Mouse (Mus musculus) E14TG2a.4 (cell line): ENCODE measurements at regions not wholly inside any gene's neighbourhood (a gene's known extent, or its start where the extent isn't known, plus 50 kb on each side); places are given as distances from the start of the nearest gene placed in this dataset.

Experiments
- H3K27me3 ChIP-seq: 2 replicates; pipeline ENCODE4 v1.6.1; 2014; ENCODE audit warnings: low read length, control low read depth; ENCODE audit not compliant: insufficient read depth
- H3K36me3 ChIP-seq: 2 replicates; pipeline ENCODE4 v1.6.1; 2014; ENCODE audit warnings: low read length, control low read depth; ENCODE audit not compliant: insufficient read depth
- H3K4me1 ChIP-seq: replicated peaks from 2 replicates; pipeline ENCODE4 v1.6.1; 2014; ENCODE audit warnings: low read depth, low read length, control low read depth
- H3K4me3 ChIP-seq: replicated peaks from 2 replicates; pipeline ENCODE4 v1.5.1; 2014; ENCODE audit warnings: mild to moderate bottlenecking, low read length
- H3K9me3 ChIP-seq: 2 replicates; pipeline ENCODE4 v1.6.1; 2014; ENCODE audit warnings: low read length, control low read depth
- CTCF ChIP-seq: conservative IDR thresholded peaks from 2 replicates; pipeline ENCODE4 v1.5.1; 2014; ENCODE audit warnings: low read length
- NANOG ChIP-seq: IDR thresholded peaks from 2 replicates; pipeline ENCODE4 v1.6.1; 2014; ENCODE audit warnings: borderline replicate concordance, low read length, mixed read lengths
- POU5F1 ChIP-seq: IDR thresholded peaks from 2 replicates; pipeline ENCODE4 v1.6.1; 2014; ENCODE audit warnings: low read length, borderline replicate concordance

DNA sequence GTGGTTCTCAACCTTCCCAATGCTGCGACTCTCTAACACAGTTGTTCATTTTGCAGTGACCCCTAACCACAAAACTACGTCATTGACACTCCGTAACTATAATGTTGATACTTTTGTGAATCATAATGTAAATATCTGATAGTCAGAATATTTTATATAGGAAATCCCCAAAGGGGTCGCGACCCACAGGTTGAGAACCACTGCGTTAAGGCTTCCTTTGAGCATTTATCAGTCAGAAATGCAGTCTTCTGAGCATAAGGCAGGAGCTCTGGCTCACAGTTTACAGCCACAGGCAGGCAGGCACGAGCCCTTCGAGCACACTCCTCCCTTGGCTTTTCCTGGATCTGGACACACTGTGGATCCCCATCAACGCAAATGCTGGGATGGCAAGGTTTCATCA, 57.0 kb downstream of the Nxnl2 start:
- peaks cover 3% of the 10 kb centered on the region; the same call in 1 of the 2 replicates for H3K27me3 ChIP-seq
- H3K4me3 ChIP-seq, result no peak overlapping the region
- no peaks in the 10 kb centered on the region for H3K9me3 ChIP-seq
- TF ChIP-seq POU5F1 (no peak), CTCF (no peak), NANOG (no peak)
- H3K4me1 ChIP-seq, result peaks cover 14% of the 10 kb centered on the region
- no peaks in the 10 kb centered on the region for H3K36me3 ChIP-seq

DNA sequence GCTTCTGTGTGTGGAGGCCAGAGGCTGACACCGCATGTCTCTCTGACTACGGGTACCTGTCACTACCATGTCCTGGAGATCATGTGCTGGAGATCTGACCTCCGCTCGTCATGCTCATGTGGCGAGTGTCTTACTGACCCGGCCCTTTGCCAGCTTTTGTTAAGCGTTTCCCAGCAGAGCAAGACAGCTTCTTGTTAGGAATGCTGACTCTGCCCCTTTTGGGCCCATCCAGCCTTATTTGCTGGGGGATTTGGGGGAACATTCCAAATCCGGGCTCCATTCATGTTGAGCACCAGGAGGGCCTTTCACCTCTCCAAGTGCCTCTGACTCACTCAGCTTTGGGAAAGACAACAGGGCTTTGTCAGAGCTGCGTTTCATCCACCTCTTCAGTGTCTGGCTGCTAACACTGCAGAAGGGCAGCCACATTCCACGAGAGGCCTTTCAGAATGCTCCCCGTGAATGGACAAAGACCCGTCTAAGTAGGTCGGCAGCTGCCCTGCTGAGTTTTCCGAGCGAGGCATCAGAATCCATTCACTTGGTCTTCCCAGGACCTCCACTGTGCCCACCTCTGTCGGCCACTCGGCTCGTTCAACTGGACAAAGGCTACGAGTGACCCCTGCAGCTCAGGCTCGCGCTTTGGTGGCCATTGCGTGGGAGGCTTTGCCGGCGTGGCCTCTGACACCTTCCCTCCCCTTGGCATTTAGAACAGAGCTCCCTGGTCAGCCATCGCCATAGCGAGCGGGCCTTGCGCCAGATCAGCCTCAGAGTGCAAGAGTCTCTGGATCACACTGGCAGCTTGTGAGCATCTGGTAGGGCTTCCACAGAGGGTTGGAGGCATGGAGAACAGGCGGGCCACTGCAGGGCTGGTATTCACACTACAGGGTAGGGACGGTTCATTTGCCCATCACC, 58.3 kb downstream of the Nxnl2 start:
- Histone ChIP-seq H3K9me3 (no peaks in the 10 kb centered on the region), H3K4me1 (peaks cover 14% of the 10 kb centered on the region), H3K4me3 (no peak overlapping the region; the same call in 1 of the 2 replicates), H3K36me3 (no peaks in the 10 kb centered on the region), H3K27me3 (peaks cover 3% of the 10 kb centered on the region; the same call in 1 of the 2 replicates)
- no peak for TF ChIP-seq NANOG
- TF ChIP-seq POU5F1, result no peak

DNA sequence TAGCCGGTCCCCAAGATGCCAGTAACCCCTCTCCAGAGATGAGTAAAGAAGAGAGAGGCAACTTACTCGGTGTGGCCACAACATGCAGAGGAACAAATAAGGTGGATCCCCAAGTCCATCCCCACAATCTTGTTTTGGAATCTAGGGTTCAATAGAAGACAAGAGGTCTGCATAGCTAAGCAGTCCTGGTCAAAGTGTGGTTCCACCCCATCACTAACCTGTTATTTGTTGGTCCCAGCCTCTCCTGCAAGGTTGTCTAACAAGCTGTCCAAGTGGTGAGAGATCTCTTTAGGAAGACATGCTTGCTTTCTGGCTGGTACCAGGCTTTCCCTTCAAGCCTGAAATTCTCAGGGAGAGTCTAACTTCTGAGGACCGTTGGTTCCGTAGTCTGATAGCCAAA, 59.0 kb downstream of the Nxnl2 start:
- Histone ChIP-seq H3K36me3 (no peaks in the 10 kb centered on the region), H3K27me3 (peaks cover 3% of the 10 kb centered on the region; the same call in 1 of the 2 replicates), H3K4me1 (peaks cover 14% of the 10 kb centered on the region), H3K9me3 (no peaks in the 10 kb centered on the region), H3K4me3 (no peak overlapping the region)
- TF ChIP-seq CTCF (no peak), NANOG (no peak), POU5F1 (no peak)

DNA sequence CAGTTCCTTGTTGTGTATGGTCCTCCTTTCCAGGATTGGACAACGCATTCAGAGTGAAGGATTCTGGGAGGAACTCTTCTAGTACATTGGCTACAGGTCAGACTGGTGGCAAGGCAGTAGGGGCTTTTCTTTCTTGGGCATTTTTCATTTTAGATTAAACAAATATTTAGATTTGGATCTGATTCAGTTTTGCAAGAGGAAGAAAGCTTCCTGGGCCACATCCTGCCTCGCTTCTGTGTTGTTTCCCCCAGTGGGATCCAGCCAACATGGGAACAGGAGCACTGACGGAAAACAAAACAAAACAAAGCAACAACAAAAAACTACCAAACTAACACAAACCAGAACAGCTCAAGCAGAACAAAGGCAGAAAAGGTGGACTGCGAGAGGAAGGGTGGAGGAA, 60.8 kb downstream of the Nxnl2 start:
- H3K4me1 ChIP-seq, result peaks cover 14% of the 10 kb centered on the region
- H3K27me3 ChIP-seq, result peaks cover 3% of the 10 kb centered on the region; the same call in 1 of the 2 replicates
- TF ChIP-seq NANOG (no peak), CTCF (no peak), POU5F1 (no peak)
- H3K9me3 ChIP-seq, result no peaks in the 10 kb centered on the region
- H3K4me3 ChIP-seq, result no peak overlapping the region
- no peaks in the 10 kb centered on the region for H3K36me3 ChIP-seq

DNA sequence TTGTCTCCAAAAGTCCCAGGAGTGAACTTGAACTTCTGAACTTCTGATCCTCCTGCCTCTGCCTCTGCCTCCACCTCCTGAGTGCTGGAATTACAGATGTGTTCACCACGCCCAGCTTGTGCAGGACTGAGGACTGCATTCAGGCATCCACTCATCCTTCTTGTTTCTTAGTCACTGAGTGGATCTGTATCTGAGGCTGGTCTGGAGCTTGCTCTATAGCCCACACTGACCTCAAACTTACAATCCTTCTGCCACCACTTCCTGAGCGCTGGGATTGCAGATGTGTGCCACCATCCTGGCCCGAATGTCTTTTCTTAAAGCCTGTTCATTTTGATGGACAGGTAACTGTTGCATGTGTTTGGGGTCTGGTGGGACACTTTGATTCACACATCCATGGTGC, 76.6 kb downstream of the Nxnl2 start:
- H3K4me3 ChIP-seq, result no peak overlapping the region
- no peaks in the 10 kb centered on the region; the same call in 1 of the 2 replicates for H3K27me3 ChIP-seq
- peaks cover 10% of the 10 kb centered on the region for H3K9me3 ChIP-seq
- H3K36me3 ChIP-seq, result no peaks in the 10 kb centered on the region
- H3K4me1 ChIP-seq, result peaks cover 3% of the 10 kb centered on the region; the same call in 1 of the 2 replicates
- TF ChIP-seq CTCF, result no peak
- TF ChIP-seq POU5F1, result no peak
- TF ChIP-seq NANOG, result no peak

DNA sequence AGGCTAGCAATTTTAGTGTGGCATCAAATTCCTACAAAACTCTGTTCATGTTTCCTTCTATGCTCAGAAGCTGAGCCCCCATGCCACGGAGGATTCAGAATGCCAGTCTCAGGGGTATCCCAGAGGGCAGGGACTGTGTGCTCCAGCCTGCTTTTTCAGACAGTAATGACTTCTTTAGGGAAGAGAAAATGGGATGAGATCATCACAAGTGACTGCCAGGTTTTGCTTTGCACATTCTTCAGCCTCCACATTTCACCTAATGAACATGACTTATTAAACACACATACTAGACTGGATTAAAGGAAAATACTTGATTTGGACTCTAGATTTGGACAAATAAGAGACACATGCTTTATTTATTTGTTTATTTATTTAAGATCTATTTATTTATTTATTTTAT, 82.5 kb downstream of the Nxnl2 start:
- TF ChIP-seq POU5F1 (no peak), NANOG (no peak)
- no peaks in the 10 kb centered on the region for H3K36me3 ChIP-seq
- no peaks in the 10 kb centered on the region for H3K4me1 ChIP-seq
- H3K9me3 ChIP-seq, result peaks cover 33% of the 10 kb centered on the region
- H3K27me3 ChIP-seq, result no peaks in the 10 kb centered on the region
- no peak overlapping the region for H3K4me3 ChIP-seq

DNA sequence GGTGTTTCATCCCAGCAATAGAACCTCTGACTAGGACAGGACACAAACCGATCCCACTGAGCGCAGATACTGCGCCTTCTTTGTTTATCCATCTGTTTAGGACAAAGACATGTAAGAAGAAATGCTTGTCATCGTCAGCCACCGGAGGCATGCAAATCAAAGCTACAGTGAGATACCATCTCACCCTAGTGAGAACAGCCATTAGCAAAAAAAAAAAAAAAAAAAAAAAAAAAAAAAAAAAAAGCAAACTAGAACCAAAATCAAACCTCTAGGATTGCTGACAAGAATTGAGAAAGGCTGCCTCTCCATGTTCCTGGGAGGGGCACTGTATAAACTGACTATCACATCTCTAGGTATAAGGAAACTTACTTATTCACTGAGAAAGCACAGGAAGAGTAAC, 84.9 kb downstream of the Nxnl2 start:
- Histone ChIP-seq H3K27me3 (no peaks in the 10 kb centered on the region), H3K9me3 (peaks cover 51% of the 10 kb centered on the region), H3K4me1 (no peaks in the 10 kb centered on the region), H3K36me3 (no peaks in the 10 kb centered on the region), H3K4me3 (no peak overlapping the region)
- TF ChIP-seq POU5F1 (no peak), CTCF (no peak), NANOG (no peak)

DNA sequence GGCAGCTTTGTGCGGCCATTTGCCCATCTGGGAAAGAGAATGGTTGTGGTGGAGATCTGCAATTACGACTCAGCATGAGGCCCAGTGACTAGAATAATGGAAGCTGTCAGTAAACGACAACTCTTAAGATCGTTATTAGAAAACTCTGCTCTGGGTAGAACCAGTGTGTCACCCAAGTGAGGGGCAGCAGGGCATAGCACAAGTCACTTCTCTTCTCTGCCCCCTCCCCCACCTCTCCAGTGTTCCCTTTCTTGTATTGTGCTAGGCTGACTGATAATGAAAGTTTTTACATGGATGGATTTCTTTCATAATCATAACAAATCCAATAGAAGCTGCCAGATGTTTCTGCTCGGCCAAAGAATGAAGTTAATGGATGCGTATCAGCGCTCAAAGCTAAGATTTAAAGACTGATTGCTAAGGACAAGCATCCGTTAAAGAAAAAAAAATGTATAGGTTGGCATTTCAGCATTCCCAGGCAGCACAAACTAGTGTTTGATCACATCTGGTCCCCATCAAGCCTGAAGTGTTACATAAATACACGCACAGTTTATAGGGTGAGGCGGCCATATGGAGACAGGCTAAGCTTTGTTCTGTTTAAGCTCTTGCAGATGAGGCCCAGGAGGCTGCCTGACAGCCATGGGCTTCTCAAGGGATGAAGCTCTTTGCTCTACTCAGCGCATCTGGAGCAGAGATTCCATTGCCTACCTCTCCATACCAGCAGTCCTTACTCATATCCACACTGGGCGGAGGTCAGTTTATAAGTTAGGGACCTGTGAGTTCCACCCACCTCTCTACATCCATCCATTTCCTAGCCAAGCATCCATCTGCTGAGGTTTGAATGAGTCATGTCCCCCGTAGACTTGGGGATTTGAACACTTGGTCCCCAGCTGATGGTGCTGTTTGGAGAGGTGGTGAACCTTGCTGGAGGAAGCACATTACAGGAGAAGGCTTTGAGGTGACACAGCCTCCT, 88.2 kb downstream of the Nxnl2 start:
- Histone ChIP-seq H3K27me3 (no peaks in the 10 kb centered on the region), H3K36me3 (no peaks in the 10 kb centered on the region), H3K4me3 (no peak overlapping the region), H3K4me1 (no peaks in the 10 kb centered on the region), H3K9me3 (peaks cover 40% of the 10 kb centered on the region)
- TF ChIP-seq NANOG (peak; percentile 22; the same call in 1 of the 2 replicates), POU5F1 (no peak)
